Mouse (Mus musculus) gastrocnemius, adult 18-20 months (tissue): ENCODE measurements around the gene Ccl8. TPM values are rescaled to one million over a fixed set of nuclear protein-coding genes. Genes with fewer than 3 reads are reported as not detected.

Experiments
- total RNA-seq, 2 experiments: library from RNA; stranded (reverse); gene quantifications; 2 replicates each; pipeline ENCODE4 v1.2.3; 2021

The Ccl8 gene
- total RNA-seq, 2 experiments from 2014 or later: 0.50 to 1.00 TPM

Other genes with a start within 250 kb of the Ccl8 start
- gene Asic2, start 146.7 kb upstream of the Ccl8 start, total RNA-seq: under 1 TPM; 0.11 to 0.31 TPM
- gene Ccl2, start 79.6 kb upstream of the Ccl8 start, total RNA-seq: 1 to 10 TPM in 1 of 2 experiments, under 1 TPM in 1; 0.48 to 1.5 TPM
- gene Gm17268, start 76.6 kb upstream of the Ccl8 start, total RNA-seq: not detected
- gene Ccl7, start 69.5 kb upstream of the Ccl8 start, total RNA-seq: 1 to 10 TPM in 1 of 2 experiments, not detected in 1; 1.2 TPM
- 10 to 100 TPM; 13.2 to 21.0 TPM for gene Ccl11, start 57.4 kb upstream of the Ccl8 start, total RNA-seq
- not detected for gene Ccl12, start 13.3 kb upstream of the Ccl8 start, total RNA-seq
- gene Ccl1, start 190.5 kb downstream of the Ccl8 start, total RNA-seq: not detected